In genomic region chr2:93403267-93403666, GRCm38 (mm10) we compare ENCODE assay signal across 17 mouse cellular contexts.
"Had no signal": no experiment of that assay in that cellular context is flagged by ENCODE, and none has a peak within 500 bp of the region (broad histone marks: within the 10 kb centered on the region; RNA-seq: fewer than 3 reads in every experiment).

No protein-coding gene starts in this region.

- H3K4me3 ChIP-seq: neural tube, embryonic 12.5 days; neural tube, embryonic 13.5 days; neural tube, embryonic 15.5 days; stomach, embryonic 15.5 days had no signal

- H3K27ac ChIP-seq: neural tube, embryonic 12.5 days; neural tube, embryonic 13.5 days; neural tube, embryonic 15.5 days; stomach, embryonic 15.5 days; stomach, postnatal 0 days had no signal

- H3K4me2 ChIP-seq: neural tube, embryonic 12.5 days; neural tube, embryonic 13.5 days; neural tube, embryonic 15.5 days; stomach, embryonic 15.5 days had no signal

- H3K9me3 ChIP-seq: neural tube, embryonic 12.5 days; neural tube, embryonic 13.5 days; neural tube, embryonic 15.5 days; stomach, embryonic 15.5 days had no signal

- H3K36me3 ChIP-seq: neural tube, embryonic 12.5 days; neural tube, embryonic 13.5 days; neural tube, embryonic 15.5 days; stomach, embryonic 15.5 days had no signal

- H3K9ac ChIP-seq: neural tube, embryonic 12.5 days; neural tube, embryonic 13.5 days; neural tube, embryonic 15.5 days; stomach, embryonic 15.5 days had no signal

- DNase-seq: retina, postnatal 1 day; right cerebral cortex, adult 18-20 months; right cerebral cortex, postnatal 14 days; right cerebral cortex, postnatal 25 days; right cerebral cortex, postnatal 4 days; spleen, adult 18-20 months; thymus, adult 18-20 months; thymus, adult 2 months; thymus, postnatal 14 days; thymus, postnatal 25 days; thymus, postnatal 36 days; thymus, postnatal 4 days had no signal

- H3K27me3 ChIP-seq: neural tube, embryonic 12.5 days; neural tube, embryonic 13.5 days; neural tube, embryonic 15.5 days; stomach, embryonic 15.5 days had no signal
